Mouse (Mus musculus): ENCODE measurements at regions not wholly inside any gene's neighbourhood (a gene's known extent, or its start where the extent isn't known, plus 50 kb on each side); places are given as distances from the start of the nearest gene placed in this dataset.

DNA sequence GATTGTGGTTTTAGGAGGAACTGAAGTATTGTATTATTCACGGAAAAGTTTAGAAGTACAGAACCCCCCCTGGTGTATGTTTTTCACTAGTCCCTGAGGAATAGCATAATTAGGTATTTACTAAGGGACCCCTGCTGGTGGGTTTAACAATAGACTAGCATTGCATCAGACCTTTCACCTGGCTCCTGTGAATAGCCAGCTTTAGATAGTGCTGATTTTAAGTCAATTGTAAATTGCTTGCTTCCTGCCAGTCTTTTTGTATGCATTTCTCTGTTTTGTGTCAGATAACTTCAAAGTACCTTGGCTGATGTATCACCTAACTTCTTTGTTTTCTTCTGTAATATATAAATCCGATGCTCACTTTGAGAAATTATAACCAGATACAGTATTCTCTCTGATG, 116.1 kb upstream of the Chst7 start:
- TF ChIP-seq CTCF (conservative IDR thresholded peaks at IDR 0.05; ENCODE audit: low read length) (no peak), NANOG (IDR thresholded peaks at IDR 0.05; ENCODE audit: borderline replicate concordance, low read length) (0 out of 2 replicates have a peak, but pooled peaks have one; percentile 40)
